Mouse (Mus musculus) liver, postnatal 0 days (tissue): ENCODE measurements at regions not wholly inside any gene's neighbourhood (a gene's known extent, or its start where the extent isn't known, plus 50 kb on each side); places are given as distances from the start of the nearest gene placed in this dataset.

Experiments used
- ATAC-seq: fragments of 200-750 bp; cut with Nextera tagmentation; 2 replicates; pipeline ENCODE4 v1.8.0; 2017; ENCODE audit warnings: mild to moderate bottlenecking, moderate library complexity
- DNase-seq: peaks from one replicate; pipeline ENCODE4 v3.0.0-alpha.2; 2016
- H3K27ac ChIP-seq: fragments of 300-500 bp; sonication (generic); 2 replicates; pipeline ENCODE4 v1.5.1; 2014; ENCODE audit warnings: antibody characterized with exemption, moderate library complexity, mild to moderate bottlenecking, low read depth
- H3K27me3 ChIP-seq: fragments of 300-500 bp; sonication (generic); 2 replicates; pipeline ENCODE4 v1.6.1; 2014; ENCODE audit warnings: low read length, control low read depth, mixed read lengths; ENCODE audit not compliant: insufficient read depth
- H3K36me3 ChIP-seq: fragments of 300-500 bp; sonication (generic); replicated peaks from 2 replicates; pipeline ENCODE4 v1.6.1; 2014; ENCODE audit warnings: mild to moderate bottlenecking, control low read depth, low read length, moderate library complexity, mixed read lengths; ENCODE audit not compliant: insufficient read depth
- H3K4me1 ChIP-seq: fragments of 300-500 bp; sonication (generic); 2 replicates; pipeline ENCODE4 v1.6.1; 2014; ENCODE audit warnings: antibody characterized with exemption, mild to moderate bottlenecking, control low read depth; ENCODE audit not compliant: insufficient read depth
- H3K4me2 ChIP-seq: fragments of 300-500 bp; sonication (generic); 2 replicates; pipeline ENCODE4 v1.6.1; 2014; ENCODE audit warnings: low read depth, mild to moderate bottlenecking, low read length, moderate library complexity, mixed read lengths
- H3K4me3 ChIP-seq: fragments of 300-500 bp; sonication (generic); 2 replicates; pipeline ENCODE4 v1.5.1; 2014; ENCODE audit warnings: low read depth, low read length
- H3K9ac ChIP-seq: fragments of 300-500 bp; sonication (generic); replicated peaks from 2 replicates; pipeline ENCODE4 v1.6.1; 2014; ENCODE audit warnings: mild to moderate bottlenecking, moderate library complexity
- H3K9me3 ChIP-seq: fragments of 300-500 bp; sonication (generic); 2 replicates; pipeline ENCODE4 v1.6.1; 2016; ENCODE audit warnings: mild to moderate bottlenecking, control low read depth, low read length, mixed read lengths
- CTCF ChIP-seq: sonication (generic); IDR thresholded peaks from 2 replicates; pipeline ENCODE4 v1.5.1; 2016; ENCODE audit warnings: antibody characterized with exemption, low read depth
- EP300 ChIP-seq: IDR thresholded peaks from 2 replicates; pipeline ENCODE4 v1.6.1; 2016; ENCODE audit warnings: antibody characterized with exemption, low read depth, mild to moderate bottlenecking
- WGBS: fragments of 180-500 bp; shearing (Covaris S2); extraction: QIAGEN DNeasy Blood & Tissue Kit; methylation state at CpG from one replicate; pipeline ENCODE4 v1.1.7; 2014; ENCODE audit not compliant: insufficient replicate concordance; 5-methylcytosine and 5-hydroxymethylcytosine counted together

DNA sequence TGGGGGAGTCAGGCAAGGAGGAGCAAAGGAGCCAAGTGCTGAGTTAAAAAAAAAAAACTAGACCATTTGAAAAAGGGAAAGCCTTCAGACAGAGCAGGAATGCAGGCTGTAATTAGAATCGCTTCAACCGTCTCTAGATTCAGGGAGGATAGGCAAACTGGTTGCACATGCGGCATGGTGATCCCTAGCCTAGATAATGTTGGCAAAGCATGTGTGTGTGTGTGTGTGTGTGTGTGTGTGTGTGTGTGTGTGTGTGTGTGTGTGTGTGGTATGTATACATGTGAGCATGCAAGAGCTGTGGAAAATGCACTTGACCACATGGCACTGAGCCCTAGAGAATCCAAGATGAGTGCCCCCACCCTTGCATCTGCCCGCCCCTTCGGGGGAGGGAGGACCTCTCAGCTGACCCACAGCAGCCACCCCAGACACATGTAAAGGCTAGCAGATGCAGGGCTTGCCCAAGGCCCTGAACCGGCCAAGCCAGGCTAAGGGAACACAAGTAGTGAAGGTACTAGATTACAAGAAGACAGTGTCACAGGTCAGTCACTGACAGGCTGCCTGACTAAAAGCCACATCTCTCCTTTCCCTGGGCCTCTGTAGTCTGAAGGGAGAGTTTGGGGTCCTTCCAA is 67.4 kb downstream of the Pja1 start:
- H3K9me3 ChIP-seq, result no peaks in the 10 kb centered on the region
- ATAC-seq, result no peak
- H3K4me2 ChIP-seq, result no peak overlapping the region
- DNase-seq, result no peak
- WGBS, result 82% methylated on average over 6 of the region's 6 CpGs
- H3K9ac ChIP-seq, result no peak overlapping the region
- no peaks in the 10 kb centered on the region for H3K36me3 ChIP-seq
- TF ChIP-seq EP300 (no peak), CTCF (no peak)
- peaks cover 2% of the 10 kb centered on the region; the same call in 1 of the 2 replicates for H3K27me3 ChIP-seq
- H3K4me3 ChIP-seq, result no peak overlapping the region
- no peaks in the 10 kb centered on the region for H3K4me1 ChIP-seq
- no peak overlapping the region for H3K27ac ChIP-seq

DNA sequence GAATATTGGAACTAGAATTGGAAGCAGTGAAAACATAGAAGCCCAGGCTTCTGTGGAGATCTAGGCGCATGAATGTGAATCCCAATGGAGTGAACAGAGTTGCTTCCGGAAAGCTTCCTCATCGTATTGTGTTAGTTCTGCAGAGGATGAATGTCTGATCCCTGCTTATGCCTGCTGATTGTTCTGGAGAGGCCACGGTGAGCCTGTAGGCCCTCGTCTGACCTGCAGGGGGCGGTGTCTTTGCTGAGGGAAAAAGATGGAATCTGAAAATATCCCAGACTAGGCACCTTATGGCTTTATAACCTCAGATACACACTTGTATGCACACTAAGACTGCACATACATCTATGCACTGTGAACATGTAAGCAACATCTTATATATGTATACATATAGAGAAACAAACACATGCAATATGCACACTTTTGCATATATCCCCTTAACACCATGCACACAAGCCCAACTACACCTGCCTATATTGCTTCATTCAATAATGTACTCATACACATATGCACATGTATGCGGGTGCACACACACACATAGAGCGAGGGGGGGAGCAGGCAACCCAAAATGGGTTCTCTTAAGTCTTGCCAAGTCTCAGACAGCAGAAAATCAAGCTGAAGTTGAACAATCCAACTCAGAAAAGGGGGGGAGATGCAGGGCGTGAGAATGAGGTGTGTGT is 68.1 kb downstream of the Pja1 start:
- Histone ChIP-seq H3K27me3 (peaks cover 2% of the 10 kb centered on the region; the same call in 1 of the 2 replicates), H3K4me2 (no peak overlapping the region), H3K4me3 (no peak overlapping the region), H3K36me3 (no peaks in the 10 kb centered on the region), H3K4me1 (no peaks in the 10 kb centered on the region), H3K27ac (no peak overlapping the region), H3K9me3 (no peaks in the 10 kb centered on the region), H3K9ac (no peak overlapping the region)
- no peak for ATAC-seq
- TF ChIP-seq CTCF (peak; percentile 58), EP300 (no peak)
- WGBS, result 57% methylated on average over 9 of the region's 9 CpGs
- peak; percentile 33 for DNase-seq

DNA sequence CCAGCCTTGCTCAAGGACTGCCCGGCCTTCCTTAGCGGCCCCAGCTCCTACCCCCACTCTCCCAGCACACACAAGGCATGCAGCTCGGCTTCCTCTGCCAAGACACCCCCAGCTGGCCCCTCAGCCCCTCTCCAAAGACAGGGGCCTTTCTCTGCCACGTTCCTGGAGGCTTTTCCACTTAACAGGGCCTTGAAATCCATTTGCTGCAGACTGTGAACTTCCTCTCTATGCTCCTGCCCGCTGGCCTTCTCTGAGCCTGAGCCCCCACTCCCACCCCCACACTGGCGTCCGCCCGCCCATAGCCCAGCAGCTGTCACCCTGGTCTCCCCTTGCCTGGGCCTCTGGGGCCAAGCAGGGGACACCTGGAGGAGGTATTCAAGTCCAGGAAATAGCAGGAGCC is 73.7 kb downstream of the Pja1 start:
- Histone ChIP-seq H3K27ac (no peak overlapping the region), H3K4me2 (no peak overlapping the region), H3K36me3 (no peaks in the 10 kb centered on the region), H3K27me3 (no peaks in the 10 kb centered on the region), H3K9me3 (no peaks in the 10 kb centered on the region), H3K9ac (no peak overlapping the region), H3K4me3 (no peak overlapping the region), H3K4me1 (no peaks in the 10 kb centered on the region)
- 53% methylated on average over 8 of the region's 8 CpGs for WGBS
- no peak for TF ChIP-seq CTCF
- TF ChIP-seq EP300, result no peak
- ATAC-seq (no peak), DNase-seq (no peak)

DNA sequence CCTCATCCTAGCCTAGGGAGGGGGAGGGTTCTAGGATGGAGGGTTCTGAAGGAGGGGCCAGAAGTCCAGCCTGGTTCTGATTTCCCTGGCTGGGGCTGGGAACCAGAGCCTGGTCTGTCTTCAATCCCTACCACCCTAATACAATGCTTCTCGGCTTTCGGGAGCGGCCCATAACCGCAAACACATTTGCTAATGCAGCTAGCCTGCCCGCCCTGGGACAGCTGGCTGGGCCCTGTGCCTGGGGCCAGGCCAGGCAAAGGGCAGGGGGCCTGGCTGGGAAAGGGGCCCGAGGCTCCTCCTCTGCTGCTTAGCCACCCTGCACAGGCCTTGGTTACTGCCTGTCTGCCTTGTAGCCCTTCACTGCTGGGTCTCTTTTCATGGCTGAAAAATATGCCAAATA is 74.9 kb downstream of the Pja1 start:
- DNase-seq, result no peak
- no peaks in the 10 kb centered on the region for H3K4me1 ChIP-seq
- H3K27me3 ChIP-seq, result peaks cover 2% of the 10 kb centered on the region; the same call in 1 of the 2 replicates
- no peak overlapping the region for H3K4me3 ChIP-seq
- H3K27ac ChIP-seq, result no peak overlapping the region
- H3K36me3 ChIP-seq, result no peaks in the 10 kb centered on the region
- TF ChIP-seq EP300 (no peak), CTCF (no peak)
- ATAC-seq, result no peak
- no peak overlapping the region for H3K4me2 ChIP-seq
- H3K9me3 ChIP-seq, result no peaks in the 10 kb centered on the region
- no peak overlapping the region for H3K9ac ChIP-seq
- WGBS, result 70% methylated on average over 5 of the region's 6 CpGs

DNA sequence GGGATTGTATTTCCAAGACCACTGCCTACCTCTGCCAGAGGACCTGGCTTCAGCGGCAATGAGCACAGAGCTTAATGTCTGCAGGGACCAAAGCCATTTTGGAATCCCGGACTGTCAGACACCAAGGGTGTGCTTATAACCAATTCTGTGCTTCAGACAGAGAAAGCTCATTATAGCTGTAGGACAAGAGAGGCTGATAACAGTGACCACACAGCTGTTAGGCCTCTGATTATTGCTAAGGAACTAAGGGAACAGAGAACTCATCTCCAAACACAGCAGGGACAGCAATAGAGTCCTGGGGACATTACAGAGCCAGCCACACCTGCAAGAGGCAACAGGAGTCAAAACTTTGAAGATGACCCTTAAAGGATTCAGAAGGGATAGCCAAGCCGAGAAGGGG is 76.0 kb downstream of the Pja1 start:
- no peak overlapping the region for H3K9ac ChIP-seq
- DNase-seq (no peak), ATAC-seq (no peak)

DNA sequence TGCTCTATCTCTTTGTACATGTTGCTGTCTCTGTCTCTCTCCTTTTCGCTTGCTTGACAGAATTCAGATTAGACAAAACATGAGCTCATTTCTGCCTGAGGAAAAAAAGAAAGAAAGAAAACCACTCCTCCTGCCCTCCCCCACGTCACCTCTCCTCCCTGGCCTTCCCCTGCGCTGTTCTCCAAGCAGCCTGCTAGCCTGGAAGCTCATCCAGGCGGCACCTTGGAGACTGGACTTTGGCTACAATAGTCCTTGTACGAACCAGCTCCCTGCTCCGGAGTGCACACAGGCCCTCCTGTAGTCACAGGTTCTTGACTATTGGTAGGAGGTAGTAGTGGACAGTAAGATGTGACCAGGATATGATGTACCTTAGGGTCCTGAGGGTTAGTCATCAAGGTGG is 79.4 kb downstream of the Pja1 start:
- WGBS, result 66% methylated on average over 6 of the region's 6 CpGs

More for the DNA sequence above, 76.0 kb downstream of the Pja1 start:
- Histone ChIP-seq H3K4me3 (no peak overlapping the region), H3K4me1 (no peaks in the 10 kb centered on the region), H3K27me3 (peaks cover 2% of the 10 kb centered on the region; the same call in 1 of the 2 replicates), H3K4me2 (no peak overlapping the region), H3K9me3 (no peaks in the 10 kb centered on the region), H3K36me3 (no peaks in the 10 kb centered on the region), H3K27ac (no peak overlapping the region)
- TF ChIP-seq EP300 (no peak), CTCF (no peak)
- 75% methylated on average over 3 of the region's 3 CpGs for WGBS

More for the DNA sequence above, 79.4 kb downstream of the Pja1 start:
- Histone ChIP-seq H3K27ac (no peak overlapping the region), H3K4me1 (no peaks in the 10 kb centered on the region), H3K4me2 (no peak overlapping the region), H3K9ac (no peak overlapping the region), H3K9me3 (no peaks in the 10 kb centered on the region), H3K36me3 (no peaks in the 10 kb centered on the region), H3K4me3 (no peak overlapping the region), H3K27me3 (peaks cover 2% of the 10 kb centered on the region; the same call in 1 of the 2 replicates)
- ATAC-seq (no peak), DNase-seq (no peak)
- TF ChIP-seq CTCF (no peak), EP300 (no peak)
